Mouse (Mus musculus): ENCODE data around the gene Cenpl. TPM values are rescaled to one million over a fixed set of nuclear protein-coding genes. Genes with fewer than 3 reads are reported as not detected.

The Cenpl gene
- polyA plus RNA-seq, 1 experiment from 2014 or later, result 20.2 TPM

DNA sequence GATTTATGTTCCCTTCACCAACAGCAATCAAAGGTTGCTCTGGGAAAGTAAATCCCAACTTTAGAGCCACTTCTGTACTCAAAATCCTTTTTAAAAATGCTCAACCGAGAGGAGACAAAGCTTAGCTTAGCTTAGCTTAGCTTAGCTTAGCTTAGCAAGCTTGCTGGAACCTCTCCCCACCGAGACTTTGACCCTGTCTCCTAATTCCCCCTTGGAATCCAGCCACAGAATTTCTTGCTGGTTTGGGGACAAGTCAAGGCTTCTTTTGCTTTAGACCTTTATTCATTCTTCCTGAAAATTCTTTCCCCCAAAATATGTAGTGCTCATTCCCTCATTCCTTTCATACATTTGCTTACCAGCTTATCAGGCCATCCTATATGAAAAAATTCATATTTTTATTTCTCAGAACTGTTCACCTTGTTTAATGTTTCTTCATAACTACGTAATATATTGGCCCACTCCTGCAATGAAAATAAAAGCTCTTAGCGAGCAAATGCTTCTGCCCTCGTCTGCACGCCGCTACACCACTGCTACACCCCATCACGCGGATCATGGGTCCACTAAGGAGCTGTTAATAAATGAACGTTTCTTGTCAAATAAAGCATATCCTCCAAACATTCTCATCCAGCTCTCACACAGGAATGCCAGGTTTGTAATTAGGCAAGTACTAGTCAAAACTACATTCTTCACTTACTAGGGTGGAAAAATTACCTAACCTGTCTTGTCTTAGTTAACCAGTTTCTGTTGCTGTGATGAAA is 52.3 kb downstream of the Cenpl start:
- TF ChIP-seq EP300 (IDR thresholded peaks at IDR 0.05; ENCODE audit: low read depth), result no peak
- no peak for TF ChIP-seq CTCF (IDR thresholded peaks at IDR 0.05; ENCODE audit: low read depth)
- no peak overlapping the region for H3K4me2 ChIP-seq (ENCODE audit: low read depth, low read length)
- no peaks in the 10 kb centered on the region for H3K27me3 ChIP-seq (ENCODE audit: insufficient read depth, low read length)
- H3K9me3 ChIP-seq (ENCODE audit: low read length), result no peaks in the 10 kb centered on the region
- no peak overlapping the region for H3K27ac ChIP-seq (ENCODE audit: low read depth)
- DNase-seq (no peak), ATAC-seq (no peak)
- no peak overlapping the region for H3K4me3 ChIP-seq (ENCODE audit: low read depth, low read length)
- 83% methylated on average over 10 of the region's 10 CpGs for WGBS (ENCODE audit: insufficient replicate concordance)
- 0 out of 2 replicates have a peak, but pooled peaks cover 3% of the 10 kb centered on the region for H3K4me1 ChIP-seq (ENCODE audit: insufficient read depth)
- H3K9ac ChIP-seq (replicated peaks), result no peak overlapping the region
- H3K36me3 ChIP-seq (replicated peaks; ENCODE audit: insufficient read depth, low read length), result no peaks in the 10 kb centered on the region; the same call in none of the 2 replicates

DNA sequence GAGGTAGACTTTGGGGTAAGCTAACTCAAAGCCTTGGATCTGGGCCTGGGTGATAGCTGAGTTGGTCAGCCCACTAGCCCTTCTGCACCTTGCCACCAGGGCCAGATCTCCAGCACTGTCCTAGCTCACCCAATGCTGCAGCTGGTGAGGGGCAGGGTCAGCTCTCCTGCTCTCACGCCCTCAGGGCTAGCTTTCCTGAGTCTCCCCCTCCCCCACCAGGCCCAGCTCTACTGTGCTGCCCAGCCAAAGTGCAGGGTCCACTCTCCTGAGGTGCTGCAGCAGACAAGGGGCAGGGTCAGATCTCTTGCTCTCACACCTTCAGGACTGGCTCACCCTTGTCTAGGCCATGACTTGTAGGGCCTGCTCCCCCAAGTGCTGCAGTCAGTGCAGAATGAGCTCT is 55.9 kb downstream of the Cenpl start:
- H3K27me3 ChIP-seq (ENCODE audit: insufficient read depth, low read length), result no peaks in the 10 kb centered on the region
- H3K4me2 ChIP-seq (ENCODE audit: low read depth, low read length), result no peak overlapping the region
- H3K27ac ChIP-seq (ENCODE audit: low read depth), result no peak overlapping the region
- no peak overlapping the region for H3K9ac ChIP-seq (replicated peaks)
- TF ChIP-seq EP300 (IDR thresholded peaks at IDR 0.05; ENCODE audit: low read depth) (no peak), CTCF (IDR thresholded peaks at IDR 0.05; ENCODE audit: low read depth) (no peak)
- DNase-seq (no peak), ATAC-seq (no peak)
- no peak overlapping the region for H3K4me3 ChIP-seq (ENCODE audit: low read depth, low read length)
- no peaks in the 10 kb centered on the region; the same call in 1 of the 2 replicates for H3K36me3 ChIP-seq (replicated peaks; ENCODE audit: insufficient read depth, low read length)
- WGBS (ENCODE audit: insufficient replicate concordance), result 56% methylated on average over 1 of the region's 1 CpGs
- H3K9me3 ChIP-seq (ENCODE audit: low read length), result no peaks in the 10 kb centered on the region
- peaks cover 11% of the 10 kb centered on the region for H3K4me1 ChIP-seq (ENCODE audit: insufficient read depth)

DNA sequence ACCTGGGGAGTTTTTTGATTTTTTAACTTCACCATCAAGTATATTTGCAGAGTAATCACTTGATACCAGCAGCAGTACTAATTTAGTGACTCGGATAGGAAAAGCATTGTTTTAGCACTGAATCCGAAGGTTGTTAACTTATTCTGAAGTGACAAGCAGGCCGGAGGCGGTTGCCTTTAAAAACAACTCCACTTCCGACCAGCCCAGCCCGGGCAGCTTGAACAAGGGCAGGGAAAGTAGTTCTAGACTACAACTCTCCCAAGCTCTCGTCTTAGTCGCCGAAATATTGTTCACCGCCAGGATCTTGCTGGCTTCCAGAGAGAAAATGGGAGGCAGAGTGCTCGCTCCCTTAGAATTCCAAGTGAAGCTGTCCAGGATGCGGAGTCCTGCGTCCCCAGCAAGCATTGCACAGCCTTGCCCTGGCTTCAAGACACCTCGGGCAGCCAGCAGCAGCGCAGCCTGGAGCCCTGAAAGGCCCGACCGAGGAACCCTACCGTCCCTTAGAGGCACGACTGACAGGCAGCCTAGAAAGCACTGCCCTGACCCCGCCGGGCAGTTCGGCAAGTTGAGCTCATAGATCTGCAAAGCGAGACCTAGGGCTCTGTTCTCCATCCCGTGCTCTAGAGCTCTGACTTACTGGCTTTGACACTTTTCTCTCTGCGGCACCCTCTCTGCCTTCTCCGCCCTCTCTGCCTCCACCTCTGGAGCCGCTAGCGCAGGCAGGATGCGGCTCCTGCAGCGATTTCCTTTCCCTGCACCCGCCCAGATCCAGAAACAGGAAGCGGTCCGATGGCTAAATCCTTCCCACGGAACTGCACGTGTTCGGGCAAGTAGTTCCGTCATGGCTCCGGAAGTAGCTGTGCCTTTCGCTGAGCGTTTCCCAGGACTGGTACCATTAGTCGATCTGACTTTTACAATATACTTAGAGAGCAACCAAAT is 60.5 kb downstream of the Cenpl start, which contains the start of gene Klhl20:
Klhl20 (minus strand) TSS at position 786 of the 939 bp plus-strand sequence.
- TF ChIP-seq EP300 (IDR thresholded peaks at IDR 0.05; ENCODE audit: low read depth), result peak; percentile 65
- TF ChIP-seq CTCF (IDR thresholded peaks at IDR 0.05; ENCODE audit: low read depth), result 0 out of 2 replicates have a peak, but pooled peaks have one; percentile 12
- Histone ChIP-seq H3K4me1 (ENCODE audit: insufficient read depth) (peaks cover 11% of the 10 kb centered on the region), H3K4me3 (ENCODE audit: low read depth, low read length) (peak within 1 kb of the TSS; percentile 82), H3K27me3 (ENCODE audit: insufficient read depth, low read length) (no peaks in the 10 kb centered on the region), H3K9ac (replicated peaks) (peak within 1 kb of the TSS; percentile 85), H3K36me3 (replicated peaks; ENCODE audit: insufficient read depth, low read length) (no peaks in the 10 kb centered on the region), H3K27ac (ENCODE audit: low read depth) (peak within 1 kb of the TSS; percentile 86), H3K4me2 (ENCODE audit: low read depth, low read length) (peak within 1 kb of the TSS; percentile 90), H3K9me3 (ENCODE audit: low read length) (no peaks in the 10 kb centered on the region)
- under 1% methylated on average over 41 of the region's 41 CpGs for WGBS (ENCODE audit: insufficient replicate concordance)
- ATAC-seq (peak; percentile 98), DNase-seq (peak; percentile 95)

Other genes starting within 250 kb of the Cenpl start
- 2.5 and 2.6 TPM in 2 replicates for gene Rc3h1, start 164.3 kb upstream of the Cenpl start, polyA plus RNA-seq (2015; fragmentation: Nextera tagmentation; extraction: Ambion mirVana)
- gene Serpinc1, start 92.1 kb upstream of the Cenpl start, polyA plus RNA-seq (2015; fragmentation: Nextera tagmentation; extraction: Ambion mirVana), result 3,100 and 3,165 TPM in 2 replicates
- gene Zbtb37, start 35.9 kb upstream of the Cenpl start, polyA plus RNA-seq (2015; fragmentation: Nextera tagmentation; extraction: Ambion mirVana), result 2.0 and 2.3 TPM in 2 replicates
- 13.8 and 16.2 TPM in 2 replicates for gene Dars2, start 55 bp upstream of the Cenpl start, polyA plus RNA-seq (2015; fragmentation: Nextera tagmentation; extraction: Ambion mirVana)
- gene Klhl20, start 60.8 kb downstream of the Cenpl start, polyA plus RNA-seq (2015; fragmentation: Nextera tagmentation; extraction: Ambion mirVana), result 3.6 and 3.9 TPM in 2 replicates
- not detected in 2 replicates for gene Ankrd45, start 72.0 kb downstream of the Cenpl start, polyA plus RNA-seq (2015; fragmentation: Nextera tagmentation; extraction: Ambion mirVana)
- gene Tex50, start 88.6 kb downstream of the Cenpl start, polyA plus RNA-seq (2015; fragmentation: Nextera tagmentation; extraction: Ambion mirVana), result not detected in 2 replicates
- gene Prdx6, start 180.5 kb downstream of the Cenpl start, polyA plus RNA-seq (2015; fragmentation: Nextera tagmentation; extraction: Ambion mirVana), result 516 and 560 TPM in 2 replicates